19 mouse cellular contexts compared by ENCODE assay signal in the genomic region with DNA sequence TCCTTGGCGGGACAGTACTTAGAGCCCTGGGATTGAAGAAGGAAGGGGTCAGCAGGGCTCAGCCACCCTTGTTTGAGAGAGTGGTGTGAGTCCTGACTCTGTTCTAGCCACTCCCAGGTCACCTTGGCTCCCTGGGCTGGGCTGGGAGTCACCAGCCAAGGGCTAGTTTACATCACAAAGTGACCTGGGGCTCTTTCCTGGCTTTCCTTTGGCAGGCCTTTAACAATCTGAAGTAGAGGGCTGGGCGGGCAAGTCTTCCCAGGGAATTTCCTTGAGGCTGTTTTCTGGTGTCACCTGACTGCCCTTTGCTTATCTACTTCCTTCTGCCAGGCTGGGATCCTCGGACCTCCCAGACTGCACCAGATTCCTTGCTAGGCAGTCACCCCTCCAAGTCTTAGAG. TPM values are rescaled to one million over a fixed set of nuclear protein-coding genes. Genes with fewer than 3 reads are reported as not detected.
DNase-seq lines count a peak whose midpoint lies in the region; ATAC-seq and TF ChIP-seq lines count a peak whose summit lies in the region.
"Had no signal": no experiment of that assay in that cellular context is flagged by ENCODE, and none has a peak within 500 bp of the region (broad histone marks: within the 10 kb centered on the region; RNA-seq: fewer than 3 reads in every experiment).

No protein-coding gene starts in this region.

- H3K79me2 ChIP-seq in heart, adult 2 months (replicated peaks; ENCODE audit: control insufficient read depth, insufficient read depth, low read length) = no peaks in the 10 kb centered on the region

- TF ChIP-seq EP300 in heart, adult 2 months (IDR thresholded peaks at IDR 0.05; ENCODE audit: insufficient read depth, low read depth, low read length) = no peak

- DNase-seq in heart, embryonic 10.5 days (ENCODE audit: low spot score) = no peak
- DNase-seq in heart, adult 2 months = no peak
- DNase-seq in kidney, adult 2 months = peak; percentile 71
- peak; percentile 92 for DNase-seq in large intestine, adult 2 months (ENCODE audit: low read depth, low spot score)
- DNase-seq in layer of hippocampus, adult 8-10 months (ENCODE audit: low spot score in 2 of 2) = no peak
- DNase-seq in midbrain, embryonic 10.5 days (ENCODE audit: low spot score) = no peak
- DNase-seq: cerebellum, adult 11-12 months; left cerebral cortex, postnatal 4 days; liver, embryonic 13.5 days; right cerebral cortex, postnatal 25 days; thymus, postnatal 25 days had no signal

- no peak overlapping the region for H3K9ac ChIP-seq in heart, adult 2 months (ENCODE audit: low read depth, low read length)
- H3K9ac ChIP-seq: embryonic facial prominence, embryonic 13.5 days; forebrain, embryonic 12.5 days; hindbrain, embryonic 15.5 days; liver, embryonic 13.5 days; stomach, embryonic 15.5 days had no signal

- H3K9me3 ChIP-seq in heart, embryonic 10.5 days = no peaks in the 10 kb centered on the region
- no peaks in the 10 kb centered on the region for H3K9me3 ChIP-seq in midbrain, embryonic 10.5 days (replicated peaks)
- H3K9me3 ChIP-seq: embryonic facial prominence, embryonic 13.5 days; forebrain, embryonic 12.5 days; G1E; hindbrain, embryonic 15.5 days; liver, embryonic 13.5 days; megakaryocyte, embryonic 14.5 days; stomach, embryonic 15.5 days had no signal

- H3K27me3 ChIP-seq in heart, embryonic 10.5 days (ENCODE audit: insufficient read depth, poor library complexity, severe bottlenecking) = no peaks in the 10 kb centered on the region
- no peaks in the 10 kb centered on the region for H3K27me3 ChIP-seq in heart, adult 2 months (ENCODE audit: control insufficient read depth, insufficient read depth, low read length)
- H3K27me3 ChIP-seq in kidney, adult 2 months (replicated peaks; ENCODE audit: control insufficient read depth, insufficient read depth, low read length) = no peaks in the 10 kb centered on the region
- H3K27me3 ChIP-seq in small intestine, adult 2 months (ENCODE audit: control insufficient read depth, insufficient read depth, low read length) = no peaks in the 10 kb centered on the region
- no peaks in the 10 kb centered on the region for H3K27me3 ChIP-seq in midbrain, embryonic 10.5 days (ENCODE audit: low read depth, poor library complexity, severe bottlenecking)
- H3K27me3 ChIP-seq: embryonic facial prominence, embryonic 13.5 days; forebrain, embryonic 12.5 days; hindbrain, embryonic 15.5 days; liver, embryonic 13.5 days; stomach, embryonic 15.5 days had no signal

- H3K27ac ChIP-seq in heart, embryonic 10.5 days = peak overlapping the region; percentile 32; the same call in 1 of the 2 replicates
- no peak overlapping the region for H3K27ac ChIP-seq in heart, adult 2 months
- H3K27ac ChIP-seq in kidney, adult 2 months (ENCODE audit: insufficient read depth, low read depth, low read length) = peak overlapping the region; percentile 81
- H3K27ac ChIP-seq in small intestine, adult 2 months (ENCODE audit: insufficient read depth, low read depth, low read length) = peak overlapping the region; percentile 38; the same call in 1 of the 2 replicates
- H3K27ac ChIP-seq in midbrain, embryonic 10.5 days (replicated peaks) = no peak overlapping the region
- H3K27ac ChIP-seq: embryonic facial prominence, embryonic 13.5 days; forebrain, embryonic 12.5 days; hindbrain, embryonic 15.5 days; liver, embryonic 13.5 days; stomach, embryonic 15.5 days had no signal

- no peak overlapping the region for H3K4me3 ChIP-seq in heart, embryonic 10.5 days
- no peak overlapping the region for H3K4me3 ChIP-seq in heart, adult 2 months
- no peak overlapping the region for H3K4me3 ChIP-seq in kidney, adult 2 months (ENCODE audit: insufficient read depth, low read depth, low read length)
- no peak overlapping the region for H3K4me3 ChIP-seq in small intestine, adult 2 months (ENCODE audit: low read depth, low read length)
- no peak overlapping the region for H3K4me3 ChIP-seq in midbrain, embryonic 10.5 days
- H3K4me3 ChIP-seq: embryonic facial prominence, embryonic 13.5 days; forebrain, embryonic 12.5 days; hindbrain, embryonic 15.5 days; liver, embryonic 13.5 days; megakaryocyte, embryonic 14.5 days; stomach, embryonic 15.5 days had no signal

- ATAC-seq in CD4-positive, CD25-positive, alpha-beta regulatory T cell, adult 4 months = no peak

- H3K36me3 ChIP-seq in heart, embryonic 10.5 days = no peaks in the 10 kb centered on the region
- no peaks in the 10 kb centered on the region for H3K36me3 ChIP-seq in heart, adult 2 months (ENCODE audit: control insufficient read depth, insufficient read depth, low read length)
- no peaks in the 10 kb centered on the region; the same call in 1 of the 2 replicates for H3K36me3 ChIP-seq in kidney, adult 2 months (ENCODE audit: control insufficient read depth, insufficient read depth, low read length)
- no peaks in the 10 kb centered on the region for H3K36me3 ChIP-seq in small intestine, adult 2 months (ENCODE audit: control insufficient read depth, insufficient read depth, low read length)
- no peaks in the 10 kb centered on the region for H3K36me3 ChIP-seq in midbrain, embryonic 10.5 days
- H3K36me3 ChIP-seq: embryonic facial prominence, embryonic 13.5 days; forebrain, embryonic 12.5 days; G1E; hindbrain, embryonic 15.5 days; liver, embryonic 13.5 days; stomach, embryonic 15.5 days had no signal

- H3K4me1 ChIP-seq in heart, embryonic 10.5 days = peaks cover 24% of the 10 kb centered on the region
- H3K4me1 ChIP-seq in heart, adult 2 months (ENCODE audit: control insufficient read depth, insufficient read depth, low read length) = no peaks in the 10 kb centered on the region
- H3K4me1 ChIP-seq in kidney, adult 2 months (ENCODE audit: control insufficient read depth, insufficient read depth, low read length) = peaks cover 31% of the 10 kb centered on the region
- H3K4me1 ChIP-seq in small intestine, adult 2 months (ENCODE audit: control insufficient read depth, insufficient read depth, insufficient read length, low read length) = peaks cover 33% of the 10 kb centered on the region; the same call in 1 of the 2 replicates
- H3K4me1 ChIP-seq in midbrain, embryonic 10.5 days = peaks cover 15% of the 10 kb centered on the region
- H3K4me1 ChIP-seq: embryonic facial prominence, embryonic 13.5 days; liver, embryonic 13.5 days; megakaryocyte, embryonic 14.5 days had no signal

- TF ChIP-seq POLR2A in heart, adult 2 months (IDR thresholded peaks at IDR 0.05; ENCODE audit: insufficient read depth, low read depth, low read length) = no peak
- TF ChIP-seq POLR2A in kidney, adult 2 months (IDR thresholded peaks at IDR 0.05; ENCODE audit: low read depth, low read length) = no peak
- TF ChIP-seq POLR2A in small intestine, adult 2 months (IDR thresholded peaks at IDR 0.05; ENCODE audit: low read depth, low read length) = no peak

- WGBS in heart, embryonic 10.5 days = 14% methylated on average over 3 of the region's 3 CpGs
- 57% methylated on average over 3 of the region's 3 CpGs for WGBS in heart, adult 2 months
- 25% methylated on average over 3 of the region's 3 CpGs for WGBS in kidney, adult 2 months
- 18% methylated on average over 3 of the region's 3 CpGs for WGBS in large intestine, adult 2 months
- WGBS in small intestine, adult 2 months = 21% methylated on average over 3 of the region's 3 CpGs
- 30% methylated on average over 3 of the region's 3 CpGs for WGBS in midbrain, embryonic 10.5 days

- TF ChIP-seq CTCF in heart, adult 2 months (IDR thresholded peaks at IDR 0.05) = no peak
- no peak for TF ChIP-seq CTCF in kidney, adult 2 months (conservative IDR thresholded peaks at IDR 0.05; ENCODE audit: insufficient read depth, insufficient read length, low read depth, low read length)
- TF ChIP-seq CTCF in small intestine, adult 2 months (IDR thresholded peaks at IDR 0.05; ENCODE audit: extremely low read depth, insufficient read length, insufficient replicate concordance, low read depth, low read length) = no peak

- intact Hi-C loops in heart, adult 2 months (cut with DNase I) = no loop called here

RNA-seq across cellular contexts. Expression of gene Tfcp2l1, which starts 20.3 kb away (rescaled TPM):
- polyA plus RNA-seq in heart, embryonic 10.5 days (2016; fragmentation: Nextera tagmentation; extraction: Ambion mirVana) = 1.3 and 1.5 TPM in 2 replicates
- total RNA-seq in heart, adult 2 months (2021) = under 1 TPM; 0.32 to 0.47 TPM
- polyA plus RNA-seq in heart, adult 2 months (2012; rRNA removed) = 0.29 and 0.33 TPM in 2 replicates
- 70.5 and 77.3 TPM in 2 replicates for polyA plus RNA-seq in kidney, adult 2 months (2012; rRNA removed)
- polyA plus RNA-seq in large intestine, adult 2 months (2012; rRNA removed) = 3.1 and 3.7 TPM in 2 replicates
- 23.3 and 24.1 TPM in 2 replicates for polyA plus RNA-seq in small intestine, adult 2 months (2012; rRNA removed)
- total RNA-seq in layer of hippocampus, adult 8-10 months (2022) = 1 to 10 TPM; 1.9 to 5.5 (median 3.9) TPM
- polyA plus RNA-seq in midbrain, embryonic 10.5 days (2016; fragmentation: Nextera tagmentation; extraction: Ambion mirVana) = 0.06 and 0.20 TPM in 2 replicates
- polyA plus RNA-seq in CD4-positive, CD25-positive, alpha-beta regulatory T cell, adult 4 months (2017; shearing (Covaris generic)) = under 1 TPM; 0.06 to 0.98 TPM
- polyA plus RNA-seq: G1E had no signal

Comparison
In these comparisons a context has a peak if more than half of its experiments do, and no peak if none do; other contexts are left out.
1. H3K27ac ChIP-seq: peak in heart, embryonic 10.5 days (single experiment), kidney, adult 2 months (single experiment) and small intestine, adult 2 months (single experiment); none in heart, adult 2 months (single experiment) and midbrain, embryonic 10.5 days (single experiment).
2. DNase-seq: peak in kidney, adult 2 months (single experiment) and large intestine, adult 2 months (single experiment); none in heart, embryonic 10.5 days (single experiment), heart, adult 2 months (0 of 2), layer of hippocampus, adult 8-10 months (0 of 2) and midbrain, embryonic 10.5 days (single experiment).